Mouse (Mus musculus) midbrain, embryonic 10.5 days (tissue): ENCODE data around the gene Higd1c. TPM values are rescaled to one million over a fixed set of nuclear protein-coding genes. Genes with fewer than 3 reads are reported as not detected.

Experiments
- DNase-seq: peaks from one replicate; pipeline ENCODE4 v3.0.0-alpha.2; 2017; ENCODE audit warnings: low spot score
- H3K27ac ChIP-seq: fragments of 300-500 bp; sonication (generic); replicated peaks from 2 replicates; pipeline ENCODE4 v1.5.1; 2016; ENCODE audit warnings: mild to moderate bottlenecking
- H3K27me3 ChIP-seq: fragments of 300-500 bp; sonication (generic); 2 replicates; pipeline ENCODE4 v1.6.1; 2016; ENCODE audit warnings: low read depth, mild to moderate bottlenecking; ENCODE audit not compliant: poor library complexity, severe bottlenecking
- H3K36me3 ChIP-seq: fragments of 300-500 bp; sonication (generic); 2 replicates; pipeline ENCODE4 v1.6.1; 2016; ENCODE audit warnings: mild to moderate bottlenecking, moderate library complexity
- H3K4me1 ChIP-seq: fragments of 300-500 bp; sonication (generic); 2 replicates; pipeline ENCODE4 v1.6.1; 2016
- H3K4me3 ChIP-seq: fragments of 300-500 bp; sonication (generic); 2 replicates; pipeline ENCODE4 v1.5.1; 2016; ENCODE audit warnings: mild to moderate bottlenecking, moderate library complexity
- H3K9me3 ChIP-seq: fragments of 300-500 bp; sonication (generic); replicated peaks from 2 replicates; pipeline ENCODE4 v1.6.1; 2016; ENCODE audit warnings: mild to moderate bottlenecking
- WGBS: fragments of 180-500 bp; shearing (Covaris S2); methylation state at CpG from one replicate; pipeline ENCODE4 v1.1.7; 2016; 5-methylcytosine and 5-hydroxymethylcytosine counted together
- polyA plus RNA-seq: library from polyadenylated mRNA; unstranded; fragments of >200 nt; fragmentation: Nextera tagmentation; extraction: Ambion mirVana; gene quantifications from 2 replicates; pipeline ENCODE4 v1.2.1, GENCODE M21; 2016

The Higd1c gene
- polyA plus RNA-seq, 1 experiment from 2014 or later = not detected

DNA sequence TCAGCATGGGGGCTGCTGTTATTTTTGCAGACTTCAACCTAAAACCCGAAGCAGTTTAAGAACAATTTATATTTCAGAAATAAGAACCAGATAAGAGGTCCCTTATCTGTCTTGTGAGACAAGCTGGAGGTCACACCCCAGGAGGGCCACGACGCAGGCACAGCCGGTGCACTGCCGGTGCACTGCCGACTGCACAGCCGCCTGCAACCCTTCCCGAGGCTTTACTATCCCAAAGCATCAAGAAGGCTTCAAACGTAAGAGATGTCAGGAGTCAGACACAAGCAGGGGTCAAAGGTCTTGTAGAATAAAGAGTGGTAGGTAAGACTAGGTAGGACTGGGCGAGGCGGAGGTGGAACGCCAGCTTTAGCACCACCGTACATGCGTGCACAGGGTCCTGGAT lies 38.0 kb downstream of the Higd1c start:
- DNase-seq = no peak
- Histone ChIP-seq H3K9me3 (no peaks in the 10 kb centered on the region), H3K4me1 (no peaks in the 10 kb centered on the region), H3K36me3 (peaks cover 100% of the 10 kb centered on the region), H3K27me3 (no peaks in the 10 kb centered on the region), H3K4me3 (no peak overlapping the region), H3K27ac (no peak overlapping the region)
- 91% methylated on average over 14 of the region's 14 CpGs for WGBS

DNA sequence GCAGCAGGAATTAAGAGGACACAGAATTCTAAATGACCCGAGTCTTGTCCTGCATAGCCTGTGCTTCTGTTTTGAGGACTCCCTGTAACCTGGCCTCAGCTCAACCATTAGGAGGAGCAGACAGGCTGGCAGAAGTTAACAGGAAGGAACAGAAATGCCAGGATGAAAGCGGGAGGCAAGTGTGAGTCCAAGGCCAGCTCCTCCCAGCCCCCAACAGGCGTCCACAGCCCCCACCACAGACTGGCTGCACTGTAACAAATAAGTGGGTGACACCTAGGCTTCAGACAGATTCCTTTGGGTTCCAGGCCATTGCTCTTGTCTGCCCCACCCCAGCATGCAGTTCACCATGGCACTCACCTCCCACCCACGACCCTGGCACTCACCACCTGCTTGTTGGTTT lies 38.5 kb downstream of the Higd1c start:
- Histone ChIP-seq H3K27me3 (no peaks in the 10 kb centered on the region), H3K9me3 (no peaks in the 10 kb centered on the region), H3K36me3 (peaks cover 100% of the 10 kb centered on the region), H3K27ac (no peak overlapping the region), H3K4me3 (no peak overlapping the region), H3K4me1 (no peaks in the 10 kb centered on the region)
- 84% methylated on average over 4 of the region's 4 CpGs for WGBS
- DNase-seq = no peak

DNA sequence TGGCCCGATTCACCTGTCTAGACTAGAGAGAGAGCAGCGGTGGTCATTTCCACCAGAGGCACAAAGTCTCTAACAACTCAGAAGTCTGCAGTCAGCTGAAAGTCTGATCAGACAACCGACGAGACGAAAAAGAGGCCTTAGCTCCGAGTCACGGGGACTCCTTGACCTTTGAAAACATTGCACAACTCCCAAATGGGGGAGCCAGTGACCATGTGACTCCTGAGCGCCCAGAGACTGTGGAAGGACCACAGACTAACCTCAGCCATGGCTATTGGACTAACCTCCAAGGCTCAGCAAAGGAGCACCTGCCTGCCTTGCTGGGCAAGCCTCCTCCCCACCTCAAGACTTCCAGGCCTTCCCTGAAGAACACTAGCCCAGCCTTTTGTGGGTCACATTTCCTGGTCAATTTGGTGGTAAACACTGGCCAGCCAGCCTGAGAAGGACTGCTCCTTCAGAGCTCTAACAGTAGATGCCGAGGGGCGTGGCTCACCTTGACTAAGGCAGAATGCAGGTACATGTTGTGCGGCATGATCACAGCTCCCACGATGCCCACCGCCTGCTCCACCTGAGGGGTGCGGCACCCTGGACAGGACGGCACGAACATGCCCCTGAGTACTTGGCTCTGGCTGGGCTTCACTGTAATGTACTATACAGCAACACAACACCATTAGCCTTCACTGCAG lies 39.1 kb downstream of the Higd1c start:
- no peak overlapping the region for H3K27ac ChIP-seq
- H3K9me3 ChIP-seq = no peaks in the 10 kb centered on the region
- peaks cover 100% of the 10 kb centered on the region for H3K36me3 ChIP-seq
- H3K27me3 ChIP-seq = no peaks in the 10 kb centered on the region
- WGBS = 94% methylated on average over 16 of the region's 16 CpGs
- no peaks in the 10 kb centered on the region for H3K4me1 ChIP-seq
- DNase-seq = no peak
- H3K4me3 ChIP-seq = no peak overlapping the region

DNA sequence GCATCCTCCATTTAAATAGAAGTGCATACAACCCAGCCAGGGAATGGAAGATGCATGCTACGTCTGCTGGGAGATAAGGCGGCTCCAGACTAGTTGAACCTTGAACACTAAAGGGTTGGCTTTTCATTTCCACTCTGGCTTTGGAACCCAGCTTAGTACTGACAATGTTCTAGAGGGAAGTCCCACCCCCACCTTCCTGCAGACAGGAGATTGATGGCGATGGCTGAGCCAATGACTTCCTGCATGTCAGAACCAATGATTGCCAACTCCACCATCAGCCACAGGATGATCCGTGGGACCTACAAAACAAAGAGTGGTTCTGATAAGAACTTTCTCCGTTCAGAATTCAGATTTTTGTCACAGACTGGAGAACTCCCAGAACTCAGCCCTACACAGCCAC lies 41.7 kb downstream of the Higd1c start:
- H3K4me3 ChIP-seq = no peak overlapping the region
- no peaks in the 10 kb centered on the region for H3K27me3 ChIP-seq
- 88% methylated on average over 5 of the region's 5 CpGs for WGBS
- H3K9me3 ChIP-seq = no peaks in the 10 kb centered on the region
- no peak for DNase-seq
- peaks cover 100% of the 10 kb centered on the region for H3K36me3 ChIP-seq
- no peak overlapping the region for H3K27ac ChIP-seq
- H3K4me1 ChIP-seq = no peaks in the 10 kb centered on the region

DNA sequence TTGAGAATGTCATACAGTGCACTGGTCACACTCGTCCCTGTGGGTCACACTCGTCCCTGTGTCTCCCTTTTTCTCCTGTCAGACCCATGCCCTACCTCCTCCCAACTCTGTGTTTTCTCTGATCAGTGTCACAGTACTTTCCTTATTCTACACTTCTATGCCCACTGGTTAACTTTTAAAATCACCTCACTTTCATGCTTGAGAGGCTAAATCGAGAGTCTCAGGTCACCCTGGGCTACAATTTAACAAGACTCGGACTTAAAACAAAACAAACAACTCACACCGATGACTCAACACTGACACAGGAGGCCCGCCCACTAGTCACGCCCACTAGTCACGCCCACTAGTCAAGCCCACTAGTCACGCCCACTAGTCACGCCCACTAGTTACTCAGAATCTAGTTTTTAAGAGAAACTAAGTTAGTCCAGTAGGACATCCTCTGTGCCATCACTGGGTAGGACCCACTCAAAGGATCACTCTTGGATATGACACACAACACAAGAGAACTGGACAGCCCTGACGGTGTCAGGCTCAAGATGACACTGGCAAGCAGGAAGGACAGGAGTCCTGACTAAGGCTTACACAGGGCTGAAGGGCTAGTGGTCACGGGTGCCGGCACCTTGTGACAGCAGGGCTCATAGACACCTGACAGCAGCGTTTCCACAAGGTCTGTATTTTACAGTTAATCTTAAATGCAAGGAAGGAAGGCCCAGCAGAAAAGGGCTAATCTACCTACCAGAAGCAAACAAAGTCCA lies 46.8 kb downstream of the Higd1c start:
- H3K4me1 ChIP-seq = no peaks in the 10 kb centered on the region
- no peak overlapping the region for H3K4me3 ChIP-seq
- DNase-seq = no peak
- no peak overlapping the region for H3K27ac ChIP-seq
- WGBS = 61% methylated on average over 14 of the region's 14 CpGs
- peaks cover 60% of the 10 kb centered on the region for H3K36me3 ChIP-seq
- H3K27me3 ChIP-seq = no peaks in the 10 kb centered on the region
- no peaks in the 10 kb centered on the region for H3K9me3 ChIP-seq

DNA sequence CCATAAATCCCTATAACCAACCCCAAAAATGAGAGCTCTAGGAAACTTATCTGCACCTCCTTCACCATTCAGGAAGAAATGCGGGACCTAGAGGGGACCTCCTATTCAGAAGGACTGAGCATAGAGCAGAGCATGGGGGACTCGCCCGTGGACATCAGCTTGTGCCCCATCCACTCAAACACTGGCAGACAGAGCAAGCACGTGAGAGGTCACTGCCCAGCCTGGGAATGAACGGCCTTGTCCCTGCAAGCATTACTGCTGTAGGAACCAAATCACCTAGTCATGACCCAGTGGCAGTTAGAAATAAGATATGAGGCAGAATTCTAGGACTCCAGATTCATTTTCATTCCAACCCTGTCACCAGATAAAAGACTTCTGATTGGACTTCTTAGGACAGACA lies 47.4 kb downstream of the Higd1c start:
- H3K4me1 ChIP-seq = no peaks in the 10 kb centered on the region
- 87% methylated on average over 5 of the region's 5 CpGs for WGBS
- no peak overlapping the region for H3K4me3 ChIP-seq
- no peaks in the 10 kb centered on the region for H3K9me3 ChIP-seq
- no peaks in the 10 kb centered on the region for H3K27me3 ChIP-seq
- no peak for DNase-seq
- H3K27ac ChIP-seq = no peak overlapping the region
- peaks cover 54% of the 10 kb centered on the region for H3K36me3 ChIP-seq

DNA sequence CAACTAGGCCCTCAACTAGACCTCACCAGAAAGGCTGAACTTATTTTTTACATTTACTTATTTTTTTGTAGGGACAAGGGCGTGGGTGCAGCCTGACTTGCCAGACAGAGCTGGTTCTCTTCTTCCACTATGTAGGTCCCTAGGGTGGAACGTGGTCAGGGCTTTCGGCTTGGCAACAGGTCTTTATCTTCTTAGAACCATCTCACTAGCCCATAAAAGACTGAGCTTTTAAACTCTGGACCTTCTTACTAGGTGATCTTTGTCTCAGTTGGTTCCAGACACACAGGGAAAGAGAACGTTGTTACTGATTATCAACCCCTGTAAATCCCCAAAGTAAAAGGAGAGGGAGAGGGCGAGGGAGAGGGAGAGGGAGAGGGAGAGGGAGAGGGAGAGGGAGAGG lies 49.0 kb downstream of the Higd1c start:
- no peak overlapping the region for H3K4me3 ChIP-seq
- H3K36me3 ChIP-seq = peaks cover 38% of the 10 kb centered on the region
- 80% methylated on average over 4 of the region's 5 CpGs for WGBS
- H3K27me3 ChIP-seq = no peaks in the 10 kb centered on the region
- H3K9me3 ChIP-seq = no peaks in the 10 kb centered on the region
- no peak overlapping the region for H3K27ac ChIP-seq
- DNase-seq = no peak
- 0 out of 2 replicates have a peak, but pooled peaks cover 3% of the 10 kb centered on the region for H3K4me1 ChIP-seq

DNA sequence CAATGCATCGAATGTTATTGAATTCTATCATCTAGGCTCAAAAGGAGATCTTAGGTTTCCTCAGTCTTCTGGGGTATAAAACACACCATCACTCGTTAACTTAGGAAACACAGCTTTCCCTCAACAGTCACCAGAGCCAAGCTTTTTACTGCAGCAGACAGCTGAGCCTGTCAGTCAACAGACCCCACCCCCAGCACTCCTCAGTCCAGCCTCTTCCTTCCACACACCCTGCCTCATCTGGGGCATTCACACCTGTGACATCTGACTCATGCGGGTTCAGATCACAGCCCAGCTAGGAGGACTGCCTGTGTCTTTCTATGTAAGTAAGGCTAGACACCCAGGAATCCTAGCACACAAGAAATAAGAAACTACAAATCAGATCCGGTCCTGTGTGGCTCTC lies 49.7 kb downstream of the Higd1c start:
- H3K27ac ChIP-seq = no peak overlapping the region
- no peaks in the 10 kb centered on the region for H3K9me3 ChIP-seq
- peaks cover 31% of the 10 kb centered on the region for H3K36me3 ChIP-seq
- WGBS = 77% methylated on average over 4 of the region's 4 CpGs
- no peaks in the 10 kb centered on the region for H3K27me3 ChIP-seq
- H3K4me3 ChIP-seq = no peak overlapping the region
- 0 out of 2 replicates have a peak, but pooled peaks cover 3% of the 10 kb centered on the region for H3K4me1 ChIP-seq
- DNase-seq = no peak

DNA sequence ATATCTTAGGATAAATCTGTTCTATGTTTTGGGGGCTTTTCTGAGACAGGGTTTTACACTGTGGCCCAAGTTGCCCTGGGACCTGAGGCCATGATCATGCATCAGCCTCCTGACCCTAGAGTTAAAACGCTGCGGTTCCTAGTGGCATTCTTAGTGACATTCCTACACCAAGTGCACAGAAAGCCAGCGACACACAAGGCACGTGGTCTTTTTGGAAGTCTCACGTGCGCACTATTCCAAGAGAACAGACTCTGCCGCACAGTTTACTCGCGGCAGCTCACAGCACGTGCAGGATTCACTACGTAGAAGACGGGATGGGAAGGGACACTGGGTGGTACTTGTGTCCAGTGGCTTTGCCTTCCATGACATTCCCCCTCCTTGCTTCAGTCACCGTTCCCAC lies 50.6 kb downstream of the Higd1c start:
- Histone ChIP-seq H3K27me3 (no peaks in the 10 kb centered on the region), H3K4me3 (no peak overlapping the region), H3K27ac (no peak overlapping the region), H3K36me3 (peaks cover 22% of the 10 kb centered on the region), H3K4me1 (peaks cover 10% of the 10 kb centered on the region), H3K9me3 (no peaks in the 10 kb centered on the region)
- WGBS = 94% methylated on average over 13 of the region's 13 CpGs
- DNase-seq = no peak

DNA sequence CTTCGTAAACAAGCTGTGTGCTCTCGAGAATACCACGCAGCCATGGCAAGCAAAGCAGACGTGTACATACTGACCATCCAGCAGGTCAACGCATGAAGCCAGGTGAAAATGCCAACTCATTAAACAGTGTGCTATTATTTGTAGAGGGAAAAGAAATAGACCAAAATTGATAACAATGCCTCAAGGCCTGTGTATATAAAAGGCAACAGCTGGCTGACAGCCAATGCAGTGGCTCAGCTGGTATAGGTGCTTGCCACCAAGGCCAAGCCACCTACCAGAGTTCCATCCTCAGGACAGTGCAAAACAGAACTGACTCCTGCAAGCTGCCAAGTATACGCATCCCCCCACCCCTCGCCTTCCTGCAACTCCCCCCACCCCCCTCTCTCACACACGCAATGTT lies 51.3 kb downstream of the Higd1c start:
- peaks cover 14% of the 10 kb centered on the region for H3K36me3 ChIP-seq
- WGBS = 94% methylated on average over 8 of the region's 8 CpGs

DNA sequence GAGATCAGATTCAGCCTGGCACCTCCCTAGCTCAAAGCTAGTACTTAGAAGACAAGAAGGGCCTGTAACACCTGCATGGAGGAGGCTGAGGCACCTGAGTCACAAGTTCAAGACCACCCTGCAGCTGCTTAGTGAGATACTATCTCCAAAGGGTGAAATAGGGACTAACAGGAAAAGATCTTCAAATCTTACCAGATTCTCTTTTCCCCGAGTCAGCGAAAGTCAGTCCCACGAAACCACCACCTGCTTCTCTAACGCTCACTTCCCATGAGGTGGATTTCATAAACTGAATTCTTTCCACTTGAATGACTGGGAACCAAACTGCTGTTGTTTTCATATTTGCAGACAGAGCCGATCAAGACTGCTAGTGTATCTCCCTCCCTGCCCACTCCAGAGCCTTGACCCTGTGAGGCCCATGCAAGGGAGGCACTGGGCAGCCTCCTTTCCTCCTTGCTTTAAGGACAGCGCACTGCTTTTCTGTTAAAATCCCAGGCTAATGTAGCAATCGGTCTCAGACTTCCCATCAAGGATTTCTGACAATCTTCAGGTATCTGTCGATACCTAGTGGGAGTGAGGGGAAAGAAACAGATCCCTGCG lies 53.6 kb downstream of the Higd1c start:
- no peak overlapping the region for H3K27ac ChIP-seq
- no peak overlapping the region for H3K4me3 ChIP-seq
- H3K36me3 ChIP-seq = peaks cover 3% of the 10 kb centered on the region; the same call in 1 of the 2 replicates
- H3K9me3 ChIP-seq = no peaks in the 10 kb centered on the region
- DNase-seq = no peak
- WGBS = 91% methylated on average over 9 of the region's 9 CpGs
- H3K27me3 ChIP-seq = no peaks in the 10 kb centered on the region
- H3K4me1 ChIP-seq = peaks cover 35% of the 10 kb centered on the region

More for the DNA sequence above, 51.3 kb downstream of the Higd1c start:
- DNase-seq = no peak
- Histone ChIP-seq H3K4me1 (peaks cover 17% of the 10 kb centered on the region), H3K27me3 (no peaks in the 10 kb centered on the region), H3K9me3 (no peaks in the 10 kb centered on the region), H3K4me3 (no peak overlapping the region), H3K27ac (no peak overlapping the region)

DNA sequence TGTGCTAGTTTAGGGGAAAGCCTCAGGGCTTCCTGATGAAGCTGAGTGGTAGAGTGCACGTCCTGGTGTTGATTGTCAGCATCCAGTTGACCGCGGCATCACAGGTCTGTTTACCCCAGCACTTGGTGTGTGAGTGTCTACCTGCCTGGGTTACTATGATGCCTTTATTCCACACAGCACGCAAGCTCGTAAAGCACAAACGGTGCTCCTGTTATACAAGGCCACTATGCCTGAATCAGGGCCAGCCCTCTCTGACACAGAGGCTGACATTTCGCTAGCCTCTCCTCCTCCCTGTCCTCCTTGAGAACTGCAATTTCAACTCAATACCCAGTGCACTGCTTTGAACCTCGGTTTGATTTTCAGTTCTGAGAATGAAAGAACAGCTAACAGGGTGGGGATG lies 55.0 kb downstream of the Higd1c start:
- no peaks in the 10 kb centered on the region for H3K9me3 ChIP-seq
- H3K4me3 ChIP-seq = no peak overlapping the region
- H3K27ac ChIP-seq = peak overlapping the region; percentile 13; the same call in 1 of the 2 replicates
- peaks cover 47% of the 10 kb centered on the region for H3K4me1 ChIP-seq
- peaks cover 12% of the 10 kb centered on the region for H3K27me3 ChIP-seq
- peaks cover 3% of the 10 kb centered on the region; the same call in 1 of the 2 replicates for H3K36me3 ChIP-seq
- 83% methylated on average over 8 of the region's 8 CpGs for WGBS
- DNase-seq = no peak
